Comparison of ENCODE assay signal across 8 mouse cellular contexts in the genomic region with DNA sequence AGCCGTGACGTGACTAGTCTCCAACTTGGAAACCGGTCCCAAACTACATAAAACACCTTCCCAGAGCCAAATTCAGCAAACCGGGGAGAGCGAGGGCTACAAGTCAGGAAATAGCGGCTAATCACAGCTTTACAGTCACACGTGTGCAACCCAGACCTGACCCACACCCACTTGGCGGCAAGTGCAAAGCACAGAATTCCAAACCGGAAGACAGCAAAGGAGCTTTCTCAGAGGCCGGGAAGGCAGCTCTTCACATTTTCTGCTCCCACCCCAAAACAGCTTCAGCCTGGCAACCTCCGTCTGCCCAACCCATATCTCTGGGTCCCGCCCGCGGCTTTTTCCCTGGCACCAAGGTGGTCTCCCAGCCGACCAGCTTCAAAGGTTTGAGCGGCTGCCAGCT. TPM values are rescaled to one million over a fixed set of nuclear protein-coding genes. Genes with fewer than 3 reads are reported as not detected.
DNase-seq lines count a peak whose midpoint lies in the region; ATAC-seq and TF ChIP-seq lines count a peak whose summit lies in the region.

No protein-coding gene starts in this region.

- H3K27ac ChIP-seq in left cerebral cortex, adult 2 months, result peak overlapping the region; percentile 76
- peak overlapping the region; percentile 57; the same call in 1 of the 2 replicates for H3K27ac ChIP-seq in heart, embryonic 16.5 days (ENCODE audit: low read length)
- no peak overlapping the region for H3K27ac ChIP-seq in liver, embryonic 16.5 days (ENCODE audit: low read length)
- H3K27ac ChIP-seq in stomach, embryonic 15.5 days, result no peak overlapping the region

- no peaks in the 10 kb centered on the region for H3K36me3 ChIP-seq in heart, embryonic 16.5 days (ENCODE audit: control insufficient read depth, insufficient read depth)
- no peaks in the 10 kb centered on the region for H3K36me3 ChIP-seq in liver, embryonic 16.5 days (ENCODE audit: control insufficient read depth, insufficient read depth)
- no peaks in the 10 kb centered on the region for H3K36me3 ChIP-seq in stomach, embryonic 15.5 days

- no peaks in the 10 kb centered on the region for H3K9me3 ChIP-seq in heart, embryonic 16.5 days (replicated peaks; ENCODE audit: control insufficient read depth, low read length)
- H3K9me3 ChIP-seq in liver, embryonic 16.5 days (replicated peaks; ENCODE audit: control insufficient read depth, low read length), result no peaks in the 10 kb centered on the region
- no peaks in the 10 kb centered on the region for H3K9me3 ChIP-seq in stomach, embryonic 15.5 days

- H3K4me3 ChIP-seq in left cerebral cortex, adult 2 months, result peak overlapping the region; percentile 83
- H3K4me3 ChIP-seq in heart, embryonic 16.5 days (ENCODE audit: low read length), result peak overlapping the region; percentile 82
- H3K4me3 ChIP-seq in liver, embryonic 16.5 days (ENCODE audit: low read depth, low read length), result peak overlapping the region; percentile 79
- H3K4me3 ChIP-seq in stomach, embryonic 15.5 days (replicated peaks), result peak overlapping the region; percentile 92

- H3K4me1 ChIP-seq in heart, embryonic 16.5 days (ENCODE audit: control insufficient read depth, insufficient read depth, low read length), result peaks cover 20% of the 10 kb centered on the region
- peaks cover 8% of the 10 kb centered on the region for H3K4me1 ChIP-seq in liver, embryonic 16.5 days (ENCODE audit: control insufficient read depth, low read depth, low read length)
- H3K4me1 ChIP-seq in stomach, embryonic 15.5 days, result peaks cover 12% of the 10 kb centered on the region; the same call in 1 of the 2 replicates

- no peaks in the 10 kb centered on the region for H3K27me3 ChIP-seq in heart, embryonic 16.5 days (ENCODE audit: control insufficient read depth, insufficient read depth, low read length)
- H3K27me3 ChIP-seq in liver, embryonic 16.5 days (ENCODE audit: control insufficient read depth, insufficient read depth, low read depth, low read length), result peaks cover 31% of the 10 kb centered on the region
- no peaks in the 10 kb centered on the region for H3K27me3 ChIP-seq in stomach, embryonic 15.5 days (replicated peaks)

- peak; percentile 2; the same call in 1 of the 2 replicates for ATAC-seq in heart, embryonic 16.5 days (replicated peaks; ENCODE audit: extremely low read depth, insufficient read depth, low FRiP score)
- ATAC-seq in liver, embryonic 16.5 days (ENCODE audit: low read depth), result peak; percentile 15; the same call in 1 of the 2 replicates
- no peak for ATAC-seq in stomach, embryonic 15.5 days (ENCODE audit: insufficient read depth, low FRiP score, low read depth)

- TF ChIP-seq CTCF in left cerebral cortex, adult 2 months (IDR thresholded peaks at IDR 0.05), result no peak

- WGBS in heart, embryonic 16.5 days, result 1% methylated on average over 16 of the region's 16 CpGs
- WGBS in liver, embryonic 16.5 days (ENCODE audit: insufficient replicate concordance), result 1% methylated on average over 16 of the region's 16 CpGs
- under 1% methylated on average over 16 of the region's 16 CpGs for WGBS in stomach, embryonic 15.5 days

- intact Hi-C loops in left cerebral cortex, adult 2 months (cut with DNase I), result loop anchor here (5.0 kb wide), 2 partner anchors 222 to 352 kb away; no protein-coding TSS in a partner anchor

- peak overlapping the region; percentile 78 for H3K9ac ChIP-seq in heart, embryonic 16.5 days (ENCODE audit: low read length)
- peak overlapping the region; percentile 65 for H3K9ac ChIP-seq in liver, embryonic 16.5 days (ENCODE audit: low read depth, low read length)
- peak overlapping the region; percentile 61; the same call in 1 of the 2 replicates for H3K9ac ChIP-seq in stomach, embryonic 15.5 days

- no peak for DNase-seq in left cerebral cortex, adult 2 months (ENCODE audit: extremely low spot score in 1 of 2, low spot score in 2 of 2)
- no peak for DNase-seq in left cerebral cortex, adult 8-10 months (ENCODE audit: low spot score in 2 of 2)
- DNase-seq in c-Kit-positive CD71-negative TER-119-negative erythroid progenitor cells, embryonic 14.5 days (ENCODE audit: low read depth), result peak; percentile 6
- DNase-seq in cerebellum, adult 11-12 months, result no peak
- DNase-seq in cerebellum, postnatal 10 days, result no peak

- peak overlapping the region; percentile 76 for H3K4me2 ChIP-seq in heart, embryonic 16.5 days (ENCODE audit: low read depth, low read length)
- H3K4me2 ChIP-seq in liver, embryonic 16.5 days (ENCODE audit: low read depth, low read length), result peak overlapping the region; percentile 93
- H3K4me2 ChIP-seq in stomach, embryonic 15.5 days, result peak overlapping the region; percentile 88

RNA-seq across cellular contexts. Expression of gene Zfp277, which starts 0.5 kb away (rescaled TPM):
- total RNA-seq in left cerebral cortex, adult 2 months (2021), result 10 to 100 TPM; 18.7 to 19.6 TPM
- 10 to 100 TPM; 19.8 to 23.3 (median 20.0) TPM for total RNA-seq in left cerebral cortex, adult 8-10 months (2022)
- 28.0 and 28.4 TPM in 2 replicates for polyA plus RNA-seq in heart, embryonic 16.5 days (2015; fragmentation: Nextera tagmentation; extraction: Ambion mirVana)
- 6.1 and 6.5 TPM in 2 replicates for polyA plus RNA-seq in liver, embryonic 16.5 days (2015; fragmentation: Nextera tagmentation; extraction: Ambion mirVana)
- polyA plus RNA-seq in stomach, embryonic 15.5 days (2015; fragmentation: Nextera tagmentation; extraction: Ambion mirVana), result 32.4 and 34.2 TPM in 2 replicates

RNA-seq across cellular contexts. Expression of gene Dock4, which starts 0.5 kb away (rescaled TPM):
- 100 to 1,000 TPM in 1 of 2 experiments, 10 to 100 TPM in 1; 97.3 to 104 TPM for total RNA-seq in left cerebral cortex, adult 2 months (2021)
- total RNA-seq in left cerebral cortex, adult 8-10 months (2022), result 10 to 100 TPM; 81.2 to 91.5 (median 85.3) TPM
- 6.4 and 9.6 TPM in 2 replicates for polyA plus RNA-seq in heart, embryonic 16.5 days (2015; fragmentation: Nextera tagmentation; extraction: Ambion mirVana)
- 1.2 TPM in 2 replicates for polyA plus RNA-seq in liver, embryonic 16.5 days (2015; fragmentation: Nextera tagmentation; extraction: Ambion mirVana)
- 7.8 and 7.9 TPM in 2 replicates for polyA plus RNA-seq in stomach, embryonic 15.5 days (2015; fragmentation: Nextera tagmentation; extraction: Ambion mirVana)

Comparison
In these comparisons a context has a peak if more than half of its experiments do, and no peak if none do; other contexts are left out.
1. H3K27ac ChIP-seq: peak in left cerebral cortex, adult 2 months (single experiment) and heart, embryonic 16.5 days (single experiment); none in liver, embryonic 16.5 days (single experiment) and stomach, embryonic 15.5 days (single experiment).
2. Peak in every context shown above with its lines, with median percentiles within 50 percentile points of each other: H3K4me3 ChIP-seq, H3K4me2 ChIP-seq and H3K9ac ChIP-seq.